Mouse (Mus musculus) brown adipose tissue, adult 24 weeks (tissue): ENCODE data around the gene Sema4f. TPM values are rescaled to one million over a fixed set of nuclear protein-coding genes. Genes with fewer than 3 reads are reported as not detected.

Experiments
- H3K27ac ChIP-seq: fragments of 200-500 bp; replicated peaks from 2 replicates; pipeline ENCODE4 v1.5.1; 2012; ENCODE audit warnings: low read depth, mild to moderate bottlenecking, low read length
- H3K4me1 ChIP-seq: fragments of 200-500 bp; 2 replicates; pipeline ENCODE4 v1.6.1; 2012; ENCODE audit warnings: low read length, mixed read lengths; ENCODE audit not compliant: control insufficient read depth, insufficient read depth, insufficient read length
- H3K4me3 ChIP-seq: fragments of 200-500 bp; 2 replicates; pipeline ENCODE4 v1.5.1; 2012; ENCODE audit warnings: low read depth, mild to moderate bottlenecking, low read length, moderate library complexity; ENCODE audit not compliant: insufficient read depth
- polyA plus RNA-seq: library from polyadenylated mRNA; stranded (reverse); fragments of >200 nt; gene quantifications from 2 replicates; pipeline ENCODE4 v1.2.4, GENCODE M21; 2012; ENCODE audit not compliant: missing spikeins, insufficient read depth, insufficient read length

Sema4f gene
- polyA plus RNA-seq, 1 experiment, result not detected

- Histone ChIP-seq H3K27ac (no peak overlapping the region), H3K4me3 (no peak overlapping the region), H3K4me1 (no peaks in the 10 kb centered on the region)
Measured at GRCm38 (mm10) chr6:82897311-82897710, 42.3 kb downstream of the Sema4f start.

- no peaks in the 10 kb centered on the region for H3K4me1 ChIP-seq
- H3K27ac ChIP-seq, result no peak overlapping the region
- H3K4me3 ChIP-seq, result no peak overlapping the region
Measured at GRCm38 (mm10) chr6:82893415-82893814, 46.2 kb downstream of the Sema4f start.

GRCm38 (mm10) chr6:82892540-82892939, 47.0 kb downstream of the Sema4f start:
- Histone ChIP-seq H3K4me3 (no peak overlapping the region), H3K27ac (no peak overlapping the region), H3K4me1 (no peaks in the 10 kb centered on the region)

GRCm38 (mm10) chr6:82891488-82891887, 48.1 kb downstream of the Sema4f start:
- H3K4me1 ChIP-seq, result no peaks in the 10 kb centered on the region; the same call in 1 of the 2 replicates
- no peak overlapping the region for H3K4me3 ChIP-seq
- H3K27ac ChIP-seq, result no peak overlapping the region

- Histone ChIP-seq H3K4me1 (peaks cover 8% of the 10 kb centered on the region), H3K27ac (0 out of 2 replicates have a peak overlapping the region, but pooled peaks have one; percentile 3), H3K4me3 (no peak overlapping the region)
Measured at GRCm38 (mm10) chr6:82886330-82886729, 53.2 kb downstream of the Sema4f start.

- Histone ChIP-seq H3K4me3 (no peak overlapping the region), H3K4me1 (peaks cover 8% of the 10 kb centered on the region), H3K27ac (no peak overlapping the region)
Measured at GRCm38 (mm10) chr6:82885909-82886308, 53.7 kb downstream of the Sema4f start.

- Histone ChIP-seq H3K27ac (no peak overlapping the region), H3K4me1 (peaks cover 8% of the 10 kb centered on the region), H3K4me3 (no peak overlapping the region)
Measured at GRCm38 (mm10) chr6:82885441-82885840, 54.1 kb downstream of the Sema4f start.

GRCm38 (mm10) chr6:82884570-82884969, 55.0 kb downstream of the Sema4f start:
- Histone ChIP-seq H3K27ac (peak overlapping the region; percentile 2; the same call in 1 of the 2 replicates), H3K4me1 (peaks cover 8% of the 10 kb centered on the region), H3K4me3 (no peak overlapping the region)

GRCm38 (mm10) chr6:82881485-82882096, 58.0 kb downstream of the Sema4f start:
- Histone ChIP-seq H3K4me1 (peaks cover 8% of the 10 kb centered on the region), H3K27ac (no peak overlapping the region; the same call in 1 of the 2 replicates), H3K4me3 (peak overlapping the region; percentile 26; the same call in 1 of the 2 replicates)

GRCm38 (mm10) chr6:82880807-82881206, 58.8 kb downstream of the Sema4f start:
- Histone ChIP-seq H3K4me3 (no peak overlapping the region), H3K4me1 (peaks cover 8% of the 10 kb centered on the region)

GRCm38 (mm10) chr6:82879463-82880089, 60.0 kb downstream of the Sema4f start:
- Histone ChIP-seq H3K4me1 (peaks cover 6% of the 10 kb centered on the region), H3K27ac (no peak overlapping the region), H3K4me3 (no peak overlapping the region)

More at GRCm38 (mm10) chr6:82880807-82881206, 58.8 kb downstream of the Sema4f start:
- no peak overlapping the region for H3K27ac ChIP-seq

- no peak overlapping the region for H3K4me3 ChIP-seq
- no peak overlapping the region for H3K27ac ChIP-seq
- H3K4me1 ChIP-seq, result no peaks in the 10 kb centered on the region
Measured at GRCm38 (mm10) chr6:82875509-82875935, 64.0 kb downstream of the Sema4f start.

GRCm38 (mm10) chr6:82872332-82872707, 67.2 kb downstream of the Sema4f start:
- Histone ChIP-seq H3K27ac (no peak overlapping the region), H3K4me1 (no peaks in the 10 kb centered on the region), H3K4me3 (no peak overlapping the region)

GRCm38 (mm10) chr6:82871632-82872331, 67.8 kb downstream of the Sema4f start:
- Histone ChIP-seq H3K27ac (no peak overlapping the region), H3K4me1 (0 out of 2 replicates have a peak, but pooled peaks cover under 1% of the 10 kb centered on the region)

GRCm38 (mm10) chr6:82868476-82868875, 71.1 kb downstream of the Sema4f start:
- H3K4me1 ChIP-seq, result 0 out of 2 replicates have a peak, but pooled peaks cover 2% of the 10 kb centered on the region
- H3K27ac ChIP-seq, result no peak overlapping the region
- no peak overlapping the region for H3K4me3 ChIP-seq

More at GRCm38 (mm10) chr6:82871632-82872331, 67.8 kb downstream of the Sema4f start:
- no peak overlapping the region for H3K4me3 ChIP-seq
